Mouse (Mus musculus): ENCODE results near the gene Golph3l. TPM values are rescaled to one million over a fixed set of nuclear protein-coding genes. Genes with fewer than 3 reads are reported as not detected.

Golph3l gene
- total RNA-seq, 4 experiments from 2014 or later, result 10.4 to 14.3 (median 11.3) TPM

- DNase-seq (ENCODE audit: low spot score in 2 of 2), result no peak
These were observed 66.7 kb downstream of the Golph3l start for GRCm38 (mm10) chr3:95655437-95655836.

DNA sequence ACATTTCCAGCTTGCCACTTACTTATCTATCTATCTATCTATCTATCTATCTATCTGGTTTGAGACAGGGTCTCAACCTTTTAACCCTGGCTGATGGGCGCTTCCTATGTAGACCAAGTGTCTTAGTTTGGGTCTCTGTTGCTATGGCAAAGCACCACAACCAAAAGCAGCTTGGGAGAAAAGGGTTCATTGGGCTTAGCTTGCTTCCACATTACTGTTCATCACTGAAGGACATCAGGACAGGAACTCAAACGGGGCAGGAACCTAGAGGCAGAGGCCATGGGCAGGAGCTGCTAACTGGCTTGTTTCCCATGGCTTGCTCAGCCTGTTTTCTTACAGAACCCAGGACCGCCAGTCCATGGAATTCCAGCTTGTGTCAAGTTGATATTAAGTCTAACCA is 68.4 kb downstream of the Golph3l start:
- no peak for DNase-seq (ENCODE audit: low spot score in 2 of 2)

DNA sequence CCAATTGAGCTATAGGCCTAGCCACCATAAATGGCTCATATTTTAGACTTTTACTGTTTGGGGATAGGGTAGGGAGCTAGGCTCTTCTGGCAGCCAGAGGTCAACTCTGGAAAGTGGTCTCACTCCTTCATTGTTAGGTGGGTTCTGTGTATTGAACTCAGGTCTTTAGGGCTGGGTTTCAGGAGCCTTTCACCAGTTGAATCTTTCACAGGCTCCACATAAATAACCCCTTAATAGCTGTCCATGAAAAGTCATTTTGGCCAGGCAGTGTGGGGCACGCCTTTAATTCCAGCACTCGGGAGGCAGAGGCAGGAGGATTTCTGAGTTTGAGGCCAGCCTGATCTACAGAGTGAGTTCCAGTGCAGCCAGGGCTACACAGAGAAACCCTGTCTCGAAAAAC is 69.0 kb downstream of the Golph3l start:
- DNase-seq (ENCODE audit: low spot score in 2 of 2), result no peak

GRCm38 (mm10) chr3:95658236-95658867 is 69.6 kb downstream of the Golph3l start, which contains the start of gene Mcl1:
Gene Mcl1, plus strand, starts transcription at chr3:95658788.
- DNase-seq (ENCODE audit: low spot score in 2 of 2), result peak; percentile 87 to 93

- DNase-seq (ENCODE audit: low spot score in 2 of 2), result peak; percentile 65 to 66
These were observed 70.4 kb downstream of the Golph3l start for GRCm38 (mm10) chr3:95658868-95659712.

DNA sequence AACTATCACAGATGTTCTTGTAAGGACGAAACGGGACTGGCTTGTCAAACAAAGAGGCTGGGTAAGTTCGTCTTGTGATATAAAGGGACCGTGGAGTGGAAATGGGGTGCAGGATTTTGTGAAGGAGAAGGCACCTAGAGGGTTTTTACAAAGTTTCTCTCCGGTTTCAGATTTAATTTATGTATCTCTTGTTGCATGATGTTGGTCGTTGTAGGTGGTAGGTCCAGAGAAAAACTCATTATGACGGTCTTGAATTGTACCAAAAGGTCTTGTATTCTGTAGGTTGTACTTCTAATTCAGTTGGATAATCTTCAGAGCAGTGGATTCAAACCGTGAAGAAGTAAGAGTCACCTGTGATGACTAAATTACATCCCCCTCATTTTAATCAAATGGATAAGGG is 71.2 kb downstream of the Golph3l start:
- no peak for DNase-seq (ENCODE audit: low spot score in 2 of 2)

- no peak for DNase-seq (ENCODE audit: low spot score in 2 of 2)
These were observed 72.2 kb downstream of the Golph3l start for GRCm38 (mm10) chr3:95660788-95661478.

DNA sequence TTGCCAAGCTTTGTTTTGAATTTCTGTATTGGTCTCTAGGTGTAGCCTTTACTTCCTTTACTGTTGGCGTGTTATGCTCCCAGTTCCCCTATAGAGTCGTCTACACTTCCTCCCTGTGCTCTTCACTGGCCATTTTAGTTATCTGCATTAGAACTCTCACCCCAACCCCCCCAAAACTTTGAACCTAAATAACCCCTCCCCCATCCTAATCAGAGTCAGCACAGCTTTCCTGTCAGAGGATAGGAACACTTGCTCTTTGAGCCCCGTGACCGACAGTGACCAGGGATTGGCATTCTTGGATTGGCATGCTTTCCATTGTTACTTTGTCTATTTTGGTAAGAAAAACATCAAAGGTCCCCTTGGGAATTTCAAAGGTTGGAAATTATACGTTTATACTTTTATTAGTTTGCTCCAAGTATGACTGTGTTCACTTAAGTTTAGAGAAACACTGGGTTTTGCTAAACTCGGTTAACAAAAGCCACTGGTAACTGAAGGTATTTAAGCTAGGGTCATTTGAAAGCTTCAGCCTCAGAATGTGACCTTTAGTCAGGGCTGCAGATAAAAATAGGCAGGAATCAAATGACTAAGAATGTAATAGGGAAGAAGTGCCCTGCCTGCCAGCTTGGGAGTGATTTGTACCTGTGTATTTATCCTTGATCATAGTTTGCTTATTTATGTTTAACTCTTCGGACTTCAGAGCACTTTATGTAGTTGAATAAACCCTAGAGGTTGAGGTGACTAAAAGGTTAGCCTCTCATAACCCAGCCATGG is 73.4 kb downstream of the Golph3l start:
- DNase-seq (ENCODE audit: low spot score in 2 of 2), result no peak

- no peak for DNase-seq (ENCODE audit: low spot score in 2 of 2)
These were observed 74.2 kb downstream of the Golph3l start for GRCm38 (mm10) chr3:95662724-95663449.

DNA sequence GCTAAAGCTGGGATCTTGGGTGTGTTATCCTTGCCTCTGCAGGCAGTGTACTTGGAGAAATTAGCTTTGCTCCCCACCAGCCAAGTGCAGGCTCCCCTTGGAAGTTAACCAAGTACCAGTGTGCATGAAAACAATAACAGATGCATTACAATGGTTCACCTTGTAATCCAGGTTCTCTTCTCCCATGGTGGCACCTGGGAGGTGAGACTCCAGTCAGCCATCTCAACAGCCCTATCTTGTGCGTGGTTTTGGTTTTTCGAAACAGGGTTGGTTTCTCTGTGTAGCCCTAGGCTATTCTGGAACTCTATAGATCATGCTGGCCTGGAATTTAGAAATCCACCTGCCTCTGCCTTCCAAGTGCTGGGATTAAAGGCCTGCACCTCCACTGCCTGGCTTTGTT is 74.8 kb downstream of the Golph3l start:
- no peak for DNase-seq (ENCODE audit: low spot score in 2 of 2)

- no peak for DNase-seq (ENCODE audit: low spot score in 2 of 2)
These were observed 75.4 kb downstream of the Golph3l start for GRCm38 (mm10) chr3:95663969-95664608.

GRCm38 (mm10) chr3:95664940-95665352 is 76.2 kb downstream of the Golph3l start:
- DNase-seq (ENCODE audit: low spot score in 2 of 2), result no peak

DNA sequence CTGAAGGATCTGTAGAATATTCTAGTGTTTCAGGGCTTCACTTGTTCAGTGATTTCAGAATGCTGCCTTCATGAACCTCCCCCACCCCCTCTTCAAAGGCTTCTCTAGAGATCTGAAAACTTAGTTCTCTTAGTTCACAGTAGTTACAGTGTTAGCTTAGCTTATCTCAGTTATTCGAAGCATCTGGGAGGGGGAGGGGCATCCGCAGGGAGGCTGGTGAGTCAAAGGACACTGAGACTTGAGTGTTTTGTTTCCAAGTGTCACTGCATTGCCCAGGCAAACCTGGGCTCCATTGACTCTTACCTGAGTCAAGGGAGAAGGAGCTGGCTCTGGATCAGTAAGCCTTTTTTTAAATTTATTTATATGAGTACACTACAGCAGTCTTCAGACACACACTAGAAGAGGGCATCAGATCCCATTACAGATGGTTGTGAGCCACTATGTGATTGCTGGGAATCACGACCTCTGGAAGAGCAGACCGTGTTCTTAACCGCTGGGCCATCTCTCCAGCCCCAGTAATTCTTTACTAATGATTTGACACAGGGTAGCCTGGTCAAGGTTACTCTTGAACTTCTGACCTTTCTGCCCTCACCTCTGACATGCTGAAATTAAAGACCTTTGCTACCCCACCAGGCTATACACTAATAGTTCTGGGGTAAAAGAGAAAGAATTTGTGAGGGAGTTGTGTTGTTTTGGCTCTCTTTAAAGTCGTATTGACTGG is 77.5 kb downstream of the Golph3l start:
- no peak for DNase-seq (ENCODE audit: low spot score in 2 of 2)

- no peak for DNase-seq (ENCODE audit: low spot score in 2 of 2)
These were observed 78.8 kb downstream of the Golph3l start for GRCm38 (mm10) chr3:95667521-95667920.

GRCm38 (mm10) chr3:95668026-95668425 is 79.3 kb downstream of the Golph3l start:
- DNase-seq (ENCODE audit: low spot score in 2 of 2), result no peak
